Mouse (Mus musculus): Measurements from ENCODE around the gene Slc24a4. TPM values are rescaled to one million over a fixed set of nuclear protein-coding genes. Genes with fewer than 3 reads are reported as not detected.

Slc24a4 gene
- not detected in 4 replicates for total RNA-seq (2023; ENCODE audit: inconsistent age)

GRCm38 (mm10) chr12:102128081-102128790, at the start of gene Slc24a4:
Gene Slc24a4, plus strand, starts transcription at chr12:102128733.

DNA sequence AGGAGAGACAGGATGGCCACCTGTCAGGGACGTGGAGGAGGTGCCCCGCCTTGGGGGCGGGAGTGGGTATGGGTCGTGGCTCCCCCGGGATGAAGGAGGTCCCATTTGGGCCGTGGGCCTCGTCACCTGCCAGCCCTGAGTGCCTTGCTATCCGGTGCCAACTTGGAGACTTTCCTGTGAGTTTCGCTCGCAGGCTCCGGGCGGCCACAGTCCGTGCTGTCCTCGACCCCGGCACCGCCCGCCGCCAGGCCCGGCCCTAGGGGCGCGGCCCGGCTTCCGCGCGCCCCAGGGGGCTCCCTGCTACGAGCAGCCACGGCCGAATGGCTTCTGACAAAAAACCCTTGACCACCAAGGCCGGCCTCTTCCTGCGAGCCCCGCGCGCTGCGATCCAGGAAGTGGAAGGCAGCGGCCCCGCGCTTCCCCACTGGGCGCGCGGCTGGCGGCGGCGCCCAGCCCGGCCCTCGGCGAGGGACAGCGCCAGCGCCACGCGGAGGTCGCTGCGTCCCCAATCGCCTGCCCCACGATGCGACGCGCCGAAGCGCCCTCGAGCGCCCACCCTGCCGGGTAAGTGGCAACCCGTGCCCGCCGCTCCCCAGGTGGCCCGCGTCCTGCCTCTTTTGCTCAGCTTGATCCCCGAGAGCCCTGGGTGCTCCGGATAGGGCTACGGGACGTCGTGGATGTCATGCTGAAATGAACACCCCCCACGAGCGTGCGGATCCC, 154.4 kb downstream of the Slc24a4 start, which contains the start of gene Rin3:
Rin3 (plus strand) TSS at position 286 of the 720 bp plus-strand sequence.

Other genes starting within 250 kb of the Slc24a4 start
- gene Trip11, start 215.5 kb upstream of the Slc24a4 start, total RNA-seq (2023; ENCODE audit: inconsistent age) = 60.6 to 69.3 TPM (median 64.1 TPM) in 4 replicates
- 20.7 to 27.9 TPM (median 26.8 TPM) in 4 replicates for gene Atxn3, start 170.5 kb upstream of the Slc24a4 start, total RNA-seq (2023; ENCODE audit: inconsistent age)
- 35.3 to 38.2 TPM (median 36.3 TPM) in 4 replicates for gene Cpsf2, start 152.7 kb upstream of the Slc24a4 start, total RNA-seq (2023; ENCODE audit: inconsistent age)
- 201 to 224 TPM (median 214 TPM) in 4 replicates for gene Rin3, start 154.3 kb downstream of the Slc24a4 start, total RNA-seq (2023; ENCODE audit: inconsistent age)

Measured in B cell, adult (primary cell).